Mouse (Mus musculus) midbrain, embryonic 16.5 days (tissue): Measurements from ENCODE around the gene Dapk3. TPM values are rescaled to one million over a fixed set of nuclear protein-coding genes. Genes with fewer than 3 reads are reported as not detected.
"Not testable (repeated sequence)": the region's sequence is repeated elsewhere in the genome, so short reads cannot be mapped to it uniquely, and the experiment has no call there.

ENCODE experiments used
- ATAC-seq: fragments of 200-750 bp; cut with Nextera tagmentation; 2 replicates; pipeline ENCODE4 v1.8.0; 2017; ENCODE audit warnings: moderate TSS enrichment
- H3K27ac ChIP-seq: fragments of 300-500 bp; sonication (generic); 2 replicates; pipeline ENCODE4 v1.5.1; 2014; ENCODE audit warnings: mild to moderate bottlenecking, low read length, mixed read lengths
- H3K27me3 ChIP-seq: fragments of 300-500 bp; sonication (generic); 2 replicates; pipeline ENCODE4 v1.6.1; 2014; ENCODE audit warnings: low read depth, low read length, mixed read lengths; ENCODE audit not compliant: control insufficient read depth, insufficient read depth
- H3K36me3 ChIP-seq: fragments of 300-500 bp; sonication (generic); 2 replicates; pipeline ENCODE4 v1.6.1; 2014; ENCODE audit warnings: mild to moderate bottlenecking, low read length, moderate library complexity, mixed read lengths; ENCODE audit not compliant: control insufficient read depth, insufficient read depth
- H3K4me1 ChIP-seq: fragments of 300-500 bp; sonication (generic); 2 replicates; pipeline ENCODE4 v1.6.1; 2014; ENCODE audit warnings: mild to moderate bottlenecking, low read length, mixed read lengths; ENCODE audit not compliant: control insufficient read depth, insufficient read depth
- H3K4me2 ChIP-seq: fragments of 300-500 bp; sonication (generic); 2 replicates; pipeline ENCODE4 v1.6.1; 2014; ENCODE audit warnings: mild to moderate bottlenecking, low read length, mixed read lengths
- H3K4me3 ChIP-seq: fragments of 300-500 bp; sonication (generic); 2 replicates; pipeline ENCODE4 v1.5.1; 2014; ENCODE audit warnings: low read depth, mild to moderate bottlenecking, low read length, moderate library complexity, mixed read lengths
- H3K9ac ChIP-seq: fragments of 300-500 bp; sonication (generic); 2 replicates; pipeline ENCODE4 v1.6.1; 2014; ENCODE audit warnings: low read depth, low read length, mixed read lengths
- H3K9me3 ChIP-seq: fragments of 300-500 bp; sonication (generic); replicated peaks from 2 replicates; pipeline ENCODE4 v1.6.1; 2014; ENCODE audit warnings: mild to moderate bottlenecking, low read length, mixed read lengths; ENCODE audit not compliant: control insufficient read depth, poor library complexity, severe bottlenecking
- WGBS: fragments of 180-500 bp; shearing (Covaris S2); extraction: QIAGEN DNeasy Blood & Tissue Kit; methylation state at CpG from one replicate; pipeline ENCODE4 v1.1.7; 2014; 5-methylcytosine and 5-hydroxymethylcytosine counted together
- polyA plus RNA-seq: library from polyadenylated mRNA; unstranded; fragments of >200 nt; fragmentation: Nextera tagmentation; extraction: Ambion mirVana; gene quantifications from 2 replicates; pipeline ENCODE4 v1.2.1, GENCODE M21; 2015

The Dapk3 gene
- polyA plus RNA-seq, 1 experiment from 2014 or later, result 58.3 TPM

DNA sequence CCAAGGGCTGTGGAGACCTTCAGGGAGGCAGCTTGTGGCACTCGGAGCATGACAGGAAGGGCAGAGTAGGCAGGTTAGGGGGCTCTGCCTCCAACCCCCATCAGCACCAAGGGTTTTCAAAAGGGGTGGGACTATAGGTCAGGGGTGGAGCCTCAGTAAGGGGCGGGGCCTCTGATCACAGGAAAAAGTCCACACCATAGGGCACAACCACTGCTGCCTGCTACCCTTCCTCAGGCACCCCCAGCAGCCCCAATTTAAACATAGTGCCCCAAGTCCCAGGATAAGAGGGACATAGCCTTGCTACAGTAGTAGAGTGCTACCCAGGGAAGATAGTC is 20.5 kb upstream of the Dapk3 start:
- Histone ChIP-seq H3K4me3 (no peak overlapping the region), H3K4me2 (no peak overlapping the region), H3K4me1 (peaks cover 15% of the 10 kb centered on the region), H3K27ac (no peak overlapping the region), H3K9me3 (no peaks in the 10 kb centered on the region), H3K36me3 (peaks cover 11% of the 10 kb centered on the region), H3K27me3 (no peaks in the 10 kb centered on the region), H3K9ac (no peak overlapping the region)
- ATAC-seq, result no peak
- WGBS, result 79% methylated on average over 2 of the region's 2 CpGs

DNA sequence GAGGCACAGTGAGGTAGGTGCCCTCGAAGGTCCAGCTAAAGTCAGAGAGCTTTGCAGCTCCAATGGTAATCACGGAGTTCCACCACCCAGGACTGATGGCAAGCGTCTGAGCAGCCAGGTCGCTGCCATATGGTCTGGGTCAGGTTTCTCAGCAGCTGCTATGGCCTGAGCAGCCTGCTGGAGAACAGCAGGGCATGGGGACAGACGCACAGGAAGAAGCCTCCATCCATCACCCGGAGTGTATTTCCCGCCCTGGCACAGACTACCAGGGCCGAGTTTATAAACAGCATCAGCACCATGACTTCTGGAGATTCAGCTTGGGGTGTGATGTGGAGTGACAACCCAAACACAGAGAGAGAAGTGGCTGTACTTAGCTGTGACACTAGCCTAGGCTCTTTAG is 17.7 kb upstream of the Dapk3 start:
- Histone ChIP-seq H3K4me1 (peaks cover 24% of the 10 kb centered on the region), H3K27ac (no peak overlapping the region), H3K4me2 (no peak overlapping the region), H3K4me3 (no peak overlapping the region), H3K9ac (no peak overlapping the region), H3K27me3 (no peaks in the 10 kb centered on the region), H3K9me3 (no peaks in the 10 kb centered on the region), H3K36me3 (peaks cover 6% of the 10 kb centered on the region)
- 85% methylated on average over 8 of the region's 8 CpGs for WGBS
- ATAC-seq, result no peak

DNA sequence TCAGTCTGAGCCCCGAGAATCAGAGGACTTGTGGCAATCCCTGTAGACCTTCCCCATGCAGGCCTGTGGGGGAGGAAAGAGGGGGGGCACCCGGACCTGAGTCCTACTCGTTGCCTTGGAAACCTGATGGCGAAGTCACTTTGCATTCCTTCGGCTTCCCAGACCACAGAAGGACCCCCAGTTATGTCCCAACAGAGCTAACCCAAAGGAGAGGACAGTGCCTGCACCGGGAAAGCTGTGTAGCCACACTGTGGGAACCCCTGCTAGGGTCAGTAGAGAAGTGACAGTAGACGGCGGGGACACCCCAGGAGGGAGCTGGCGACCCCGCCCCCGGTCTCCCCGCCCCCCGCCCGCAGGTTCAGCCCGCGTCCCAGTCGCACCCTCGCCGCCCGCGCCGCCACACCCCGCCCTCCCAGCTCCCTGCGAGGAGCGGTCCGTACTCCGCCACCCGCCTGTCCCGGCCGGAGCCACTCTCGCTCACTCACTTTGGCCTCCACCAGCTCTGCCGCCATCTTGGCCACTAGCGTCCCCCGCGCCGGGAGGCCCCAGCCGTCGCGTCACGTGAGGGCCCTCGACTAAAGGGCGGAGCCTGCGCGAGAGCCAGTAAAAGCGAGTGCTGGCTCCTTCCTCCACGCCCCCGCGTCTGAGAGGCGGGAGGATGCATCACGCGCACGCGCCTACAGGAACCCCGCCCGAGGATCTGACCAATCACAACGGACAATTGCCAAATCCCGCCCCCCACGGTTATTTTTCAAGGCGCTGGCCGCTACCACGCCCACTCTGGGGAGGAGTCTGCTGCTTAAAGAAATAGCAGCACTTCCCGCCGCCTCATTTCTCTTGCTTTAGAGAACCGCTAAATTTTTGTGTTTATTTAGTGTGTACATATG is 15.4 kb upstream of the Dapk3 start, which contains the start of gene Pias4:
Gene Pias4, minus strand, starts transcription at position 724 of the 887 bp plus-strand sequence.
- Histone ChIP-seq H3K4me2 (peak within 1 kb of the TSS; percentile 96), H3K9me3 (no peaks in the 10 kb centered on the region), H3K36me3 (peaks cover 3% of the 10 kb centered on the region), H3K27ac (peak within 1 kb of the TSS; percentile 73), H3K9ac (peak within 1 kb of the TSS; percentile 85), H3K4me3 (peak within 1 kb of the TSS; percentile 83), H3K4me1 (peaks cover 24% of the 10 kb centered on the region), H3K27me3 (no peaks in the 10 kb centered on the region)
- WGBS, result under 1% methylated on average over 63 of the region's 64 CpGs
- ATAC-seq, result peak; percentile 85

DNA sequence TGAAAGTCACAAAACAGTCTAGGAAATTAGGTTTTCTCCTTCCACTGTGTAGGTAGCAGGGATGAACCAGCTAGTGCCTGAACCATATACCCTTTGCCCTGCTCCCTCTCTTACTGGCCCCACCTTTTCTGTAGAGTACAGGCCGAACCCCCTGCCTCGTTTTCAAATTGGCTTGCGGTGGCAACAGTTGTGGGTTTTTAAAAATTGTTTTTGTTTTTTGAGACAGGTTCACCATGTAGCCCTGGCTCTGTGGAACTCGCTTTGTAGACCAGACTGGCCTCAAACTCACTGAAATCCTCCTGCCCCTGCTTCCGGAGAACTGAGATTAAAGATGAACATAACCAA is 14.7 kb upstream of the Dapk3 start:
- Histone ChIP-seq H3K9me3 (no peaks in the 10 kb centered on the region), H3K9ac (peak overlapping the region; percentile 37; the same call in 1 of the 2 replicates), H3K36me3 (peaks cover 3% of the 10 kb centered on the region), H3K4me1 (peaks cover 24% of the 10 kb centered on the region), H3K4me3 (peak overlapping the region; percentile 46), H3K4me2 (peak overlapping the region; percentile 91), H3K27me3 (no peaks in the 10 kb centered on the region), H3K27ac (peak overlapping the region; percentile 66)
- peak; percentile 66 for ATAC-seq
- WGBS, result 10% methylated on average over 5 of the region's 5 CpGs

DNA sequence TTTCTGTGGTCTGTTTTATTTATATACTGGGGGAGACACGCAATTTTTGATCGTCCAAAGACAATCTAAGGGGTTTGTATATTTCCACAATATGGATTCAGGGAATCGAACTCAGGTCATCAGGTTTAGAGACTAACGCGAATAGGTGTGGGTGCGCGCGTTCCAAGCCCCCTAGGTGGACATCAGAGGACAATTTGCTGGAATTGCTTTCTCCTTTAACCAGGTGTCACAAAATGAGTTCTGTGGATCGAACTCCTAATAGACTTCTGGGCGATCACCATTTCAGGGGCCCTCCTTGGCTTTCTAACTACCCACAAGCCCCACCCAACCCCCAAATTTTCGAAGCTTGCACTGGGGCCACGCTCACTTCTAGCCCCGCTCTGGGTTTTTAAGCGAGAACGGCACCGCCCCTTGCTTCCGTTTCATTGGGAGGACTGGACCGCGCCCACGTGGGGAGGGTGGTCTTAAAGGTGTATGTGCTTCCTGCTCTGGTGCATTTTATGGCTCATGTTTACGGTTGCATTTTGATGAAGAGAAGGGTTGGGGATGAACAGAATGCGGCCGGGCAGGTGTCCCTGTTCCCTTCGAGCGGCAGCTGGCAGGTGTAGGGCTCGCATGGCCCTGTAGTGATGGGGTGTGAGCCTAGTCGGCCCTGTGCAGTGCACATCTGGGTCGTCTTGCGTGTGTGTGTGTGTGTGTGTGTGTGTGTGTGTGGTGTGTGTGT is 14.1 kb upstream of the Dapk3 start:
- Histone ChIP-seq H3K27me3 (no peaks in the 10 kb centered on the region), H3K9me3 (no peaks in the 10 kb centered on the region), H3K27ac (peak overlapping the region; percentile 73), H3K9ac (peak overlapping the region; percentile 74), H3K36me3 (no peaks in the 10 kb centered on the region; the same call in 1 of the 2 replicates), H3K4me3 (peak overlapping the region; percentile 46), H3K4me2 (peak overlapping the region; percentile 91), H3K4me1 (peaks cover 28% of the 10 kb centered on the region)
- ATAC-seq, result peak; percentile 49
- 3% methylated on average over 29 of the region's 29 CpGs for WGBS

DNA sequence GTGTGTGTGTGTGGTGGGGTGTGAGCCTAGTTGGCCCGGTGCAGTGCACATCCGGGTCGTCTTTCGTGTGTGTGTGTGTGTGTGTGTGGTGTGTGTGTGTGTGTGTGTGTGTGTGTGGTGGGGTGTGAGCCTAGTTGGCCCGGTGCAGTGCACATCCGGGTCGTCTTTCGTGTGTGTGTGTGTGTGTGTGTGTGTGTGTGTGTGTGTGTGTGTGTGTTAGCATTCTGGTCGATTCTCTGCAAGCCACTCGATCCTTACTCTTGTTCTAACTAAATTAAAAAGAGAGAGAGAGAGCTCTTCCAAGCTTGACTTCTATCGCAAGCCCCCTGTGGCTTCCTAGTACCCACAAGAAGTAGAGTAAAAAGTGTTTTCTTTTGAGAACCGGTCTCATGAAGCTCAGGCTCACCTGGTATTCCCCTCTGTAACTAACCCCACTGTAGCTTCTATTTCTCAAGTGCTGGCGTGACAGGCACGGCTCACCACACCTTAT is 13.3 kb upstream of the Dapk3 start:
- H3K4me1 ChIP-seq, result peaks cover 36% of the 10 kb centered on the region
- WGBS, result 38% methylated on average over 10 of the region's 14 CpGs
- not testable (repeated sequence) for H3K9ac ChIP-seq

DNA sequence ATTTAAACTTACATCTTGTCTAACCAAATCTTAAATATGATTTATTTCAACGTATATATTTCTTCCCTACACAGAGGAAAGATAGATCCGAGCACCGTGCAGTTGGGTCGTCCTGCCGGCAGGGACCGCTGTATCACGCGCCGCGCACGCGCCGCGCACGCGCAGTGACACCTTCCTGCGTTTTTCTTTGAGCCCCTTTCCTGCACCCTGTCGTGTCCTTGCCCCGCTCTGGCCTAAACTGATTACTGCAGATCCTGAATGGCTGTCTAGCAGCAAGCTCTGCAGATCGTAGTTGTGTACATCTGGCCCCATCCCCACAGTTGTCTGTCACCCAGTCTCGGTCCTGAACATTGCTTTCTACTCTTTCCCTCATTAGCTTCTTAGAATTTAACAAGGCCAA is 9.7 kb upstream of the Dapk3 start:
- H3K27ac ChIP-seq, result peak overlapping the region; percentile 94
- no peaks in the 10 kb centered on the region for H3K9me3 ChIP-seq
- peak overlapping the region; percentile 51 for H3K4me2 ChIP-seq
- peak overlapping the region; percentile 61 for H3K9ac ChIP-seq
- WGBS, result 4% methylated on average over 21 of the region's 21 CpGs
- H3K27me3 ChIP-seq, result no peaks in the 10 kb centered on the region
- peaks cover 39% of the 10 kb centered on the region for H3K4me1 ChIP-seq
- H3K36me3 ChIP-seq, result peaks cover 7% of the 10 kb centered on the region
- peak overlapping the region; percentile 17; the same call in 1 of the 2 replicates for H3K4me3 ChIP-seq
- no peak for ATAC-seq

More for the DNA sequence above, 13.3 kb upstream of the Dapk3 start:
- not testable (repeated sequence) for H3K4me2 ChIP-seq, H3K27ac ChIP-seq, H3K36me3 ChIP-seq, ATAC-seq, H3K27me3 ChIP-seq, H3K9me3 ChIP-seq, H3K4me3 ChIP-seq

DNA sequence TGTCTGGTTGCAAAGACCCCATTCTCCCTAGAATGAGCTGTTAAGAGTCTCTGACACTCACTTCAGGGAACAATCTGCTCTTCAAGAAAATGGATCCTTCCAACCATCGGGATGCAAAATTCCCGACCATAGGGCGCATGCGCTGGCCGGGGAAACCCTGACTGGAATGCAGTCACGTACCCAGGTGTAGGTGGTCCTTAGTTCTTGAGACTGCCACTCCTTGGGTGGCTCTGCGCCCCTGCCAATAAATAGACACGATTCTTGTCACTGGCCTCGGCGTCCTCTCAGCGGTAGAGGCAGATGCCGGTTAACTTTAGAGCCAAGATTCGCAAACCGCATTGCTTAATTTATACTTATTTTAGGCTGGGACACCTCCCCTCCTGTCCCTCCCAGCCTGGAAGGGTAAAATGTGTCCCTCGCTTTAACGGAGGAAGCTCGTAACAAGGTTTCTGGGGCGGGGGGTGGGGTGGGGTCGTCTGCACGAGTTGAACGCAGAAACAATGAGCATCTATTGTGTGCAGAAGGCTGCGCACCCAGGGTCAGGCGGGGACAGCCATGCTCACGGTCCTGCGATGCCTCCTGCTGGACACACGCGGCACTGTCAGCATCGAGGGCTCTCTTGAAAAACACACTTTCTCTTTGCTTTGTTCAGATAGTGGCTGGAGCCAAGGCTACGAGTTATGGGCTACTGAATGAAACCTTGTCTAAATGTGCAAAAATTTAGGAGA is 8.0 kb upstream of the Dapk3 start:
- Histone ChIP-seq H3K9ac (peak overlapping the region; percentile 71), H3K9me3 (no peaks in the 10 kb centered on the region), H3K36me3 (peaks cover 23% of the 10 kb centered on the region), H3K27ac (peak overlapping the region; percentile 94), H3K4me3 (peak overlapping the region; percentile 42), H3K27me3 (no peaks in the 10 kb centered on the region), H3K4me1 (peaks cover 37% of the 10 kb centered on the region), H3K4me2 (peak overlapping the region; percentile 76)
- peak; percentile 63 for ATAC-seq
- 1% methylated on average over 29 of the region's 29 CpGs for WGBS
